ENCODE assay signal across 18 mouse cellular contexts in the genomic region with DNA sequence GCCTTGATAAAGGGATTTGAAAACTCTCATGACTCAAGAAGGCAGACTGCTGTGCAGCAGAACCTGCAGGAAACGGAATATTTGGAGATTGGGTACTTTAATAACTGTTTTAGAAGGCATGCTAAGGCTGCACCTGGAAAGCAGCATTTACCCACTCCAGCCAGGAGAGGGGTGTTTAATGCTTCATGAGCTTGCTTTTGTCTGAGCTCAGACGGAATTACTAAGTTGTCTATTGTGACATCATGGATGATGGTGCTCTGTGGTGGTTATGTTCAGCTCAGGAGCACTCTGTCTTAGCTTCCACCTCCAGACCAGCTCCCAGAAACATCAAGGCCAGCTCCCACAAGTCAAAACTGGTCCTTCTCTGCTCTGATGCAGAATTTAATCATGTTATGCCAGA. TPM values are rescaled to one million over a fixed set of nuclear protein-coding genes. Genes with fewer than 3 reads are reported as not detected.
DNase-seq lines count a peak whose midpoint lies in the region; ATAC-seq and TF ChIP-seq lines count a peak whose summit lies in the region.
"Had no signal": no experiment of that assay in that cellular context is flagged by ENCODE, and none has a peak within 500 bp of the region (broad histone marks: within the 10 kb centered on the region; RNA-seq: fewer than 3 reads in every experiment).

No protein-coding gene starts in this region.

- no peak overlapping the region for H3K4me2 ChIP-seq in heart, postnatal 0 days (ENCODE audit: low read depth, low read length)
- H3K4me2 ChIP-seq in midbrain, embryonic 13.5 days (replicated peaks) = no peak overlapping the region
- H3K4me2 ChIP-seq in kidney, embryonic 16.5 days (replicated peaks; ENCODE audit: low read depth, low read length) = no peak overlapping the region
- H3K4me2 ChIP-seq: embryonic facial prominence, embryonic 15.5 days; limb, embryonic 13.5 days had no signal

- 0 out of 2 replicates have a peak, but pooled peaks cover 2% of the 10 kb centered on the region for H3K4me1 ChIP-seq in heart, postnatal 0 days (ENCODE audit: control insufficient read depth, insufficient read depth)
- H3K4me1 ChIP-seq in MEL (ENCODE audit: control insufficient read depth in 1 of 2, insufficient read depth in 2 of 2, low read length in 2 of 2) = no peaks in the 10 kb centered on the region
- peaks cover 37% of the 10 kb centered on the region for H3K4me1 ChIP-seq in midbrain, embryonic 13.5 days (replicated peaks)
- H3K4me1 ChIP-seq in kidney, embryonic 16.5 days (ENCODE audit: insufficient read depth, low read length) = peaks cover 7% of the 10 kb centered on the region; the same call in 1 of the 2 replicates
- H3K4me1 ChIP-seq: embryonic facial prominence, embryonic 15.5 days had no signal

- no peak overlapping the region for H3K9ac ChIP-seq in heart, postnatal 0 days (replicated peaks; ENCODE audit: low read depth, low read length)
- H3K9ac ChIP-seq in MEL (ENCODE audit: control insufficient read depth, low read depth, low read length, poor library complexity, severe bottlenecking) = no peak overlapping the region
- H3K9ac ChIP-seq in midbrain, embryonic 13.5 days (replicated peaks) = no peak overlapping the region
- H3K9ac ChIP-seq in kidney, embryonic 16.5 days (replicated peaks; ENCODE audit: low read length) = no peak overlapping the region
- H3K9ac ChIP-seq: embryonic facial prominence, embryonic 15.5 days; limb, embryonic 13.5 days; liver, postnatal 0 days had no signal

- TF ChIP-seq CTCF in heart, postnatal 0 days (IDR thresholded peaks at IDR 0.05; ENCODE audit: low read depth) = 0 out of 2 replicates have a peak, but pooled peaks have one; percentile 2
- TF ChIP-seq CTCF in MEL (IDR thresholded peaks at IDR 0.05 in 2 of 3, conservative IDR thresholded peaks at IDR 0.05 in 1 of 3; ENCODE audit: control insufficient read depth in 1 of 3, insufficient read depth in 1 of 3, low read depth in 2 of 3, low read length in 3 of 3, poor library complexity in 1 of 3, severe bottlenecking in 1 of 3) = no peak
- no peak for TF ChIP-seq CTCF in brain, embryonic 14.5 days (IDR thresholded peaks at IDR 0.05; ENCODE audit: borderline replicate concordance, extremely low read depth, insufficient read depth, insufficient read length)

- no peak for ATAC-seq in heart, postnatal 0 days (ENCODE audit: insufficient read depth, low read depth)
- 0 out of 2 replicates have a peak, but pooled peaks have one; percentile 32 for ATAC-seq in midbrain, embryonic 13.5 days
- ATAC-seq in kidney, embryonic 16.5 days (ENCODE audit: low FRiP score, low TSS enrichment) = no peak
- ATAC-seq: forebrain, embryonic 16.5 days; liver, postnatal 0 days had no signal

- H3K4me3 ChIP-seq in heart, postnatal 0 days (ENCODE audit: low read depth, low read length) = no peak overlapping the region
- H3K4me3 ChIP-seq in MEL (ENCODE audit: control insufficient read depth in 1 of 2, insufficient read depth in 1 of 2, low read depth in 2 of 2, low read length in 2 of 2) = no peak overlapping the region
- no peak overlapping the region for H3K4me3 ChIP-seq in midbrain, embryonic 13.5 days (replicated peaks)
- H3K4me3 ChIP-seq in kidney, embryonic 16.5 days (ENCODE audit: low read length) = no peak overlapping the region
- H3K4me3 ChIP-seq: embryonic facial prominence, embryonic 15.5 days; limb, embryonic 13.5 days had no signal

- no peaks in the 10 kb centered on the region for H3K79me2 ChIP-seq in MEL (ENCODE audit: control insufficient read depth, insufficient read depth, low read length, poor library complexity)

- TF ChIP-seq EP300 in heart, postnatal 0 days (IDR thresholded peaks at IDR 0.05; ENCODE audit: low read depth) = no peak
- TF ChIP-seq EP300 in MEL (IDR thresholded peaks at IDR 0.05; ENCODE audit: low read depth in 1 of 2, low read length in 2 of 2) = no peak

- no peaks in the 10 kb centered on the region for H3K36me3 ChIP-seq in heart, postnatal 0 days (replicated peaks; ENCODE audit: control insufficient read depth, insufficient read depth, low read length)
- H3K36me3 ChIP-seq in MEL (ENCODE audit: control insufficient read depth in 1 of 2, insufficient read depth in 2 of 2, low read length in 2 of 2) = no peaks in the 10 kb centered on the region
- no peaks in the 10 kb centered on the region for H3K36me3 ChIP-seq in midbrain, embryonic 13.5 days
- H3K36me3 ChIP-seq in kidney, embryonic 16.5 days (ENCODE audit: insufficient read depth, low read length) = no peaks in the 10 kb centered on the region
- H3K36me3 ChIP-seq: embryonic facial prominence, embryonic 15.5 days; limb, embryonic 13.5 days had no signal

- peaks cover 22% of the 10 kb centered on the region for H3K27me3 ChIP-seq in heart, postnatal 0 days (ENCODE audit: control insufficient read depth, insufficient read depth, low read length)
- H3K27me3 ChIP-seq in MEL (ENCODE audit: control insufficient read depth in 1 of 2, insufficient read depth in 2 of 2, low read length in 2 of 2) = no peaks in the 10 kb centered on the region
- H3K27me3 ChIP-seq in midbrain, embryonic 13.5 days = peaks cover 17% of the 10 kb centered on the region
- peaks cover 25% of the 10 kb centered on the region for H3K27me3 ChIP-seq in kidney, embryonic 16.5 days (ENCODE audit: insufficient read depth, low read length)

- intact Hi-C loops in gastrocnemius, postnatal 14 days (cut with DNase I; ENCODE audit: low total_unique reads) = no loop called here

- H3K27ac ChIP-seq in heart, postnatal 0 days (ENCODE audit: low read depth) = no peak overlapping the region
- H3K27ac ChIP-seq in MEL (ENCODE audit: control insufficient read depth, low read depth, low read length) = no peak overlapping the region
- peak overlapping the region; percentile 81 for H3K27ac ChIP-seq in midbrain, embryonic 13.5 days
- no peak overlapping the region for H3K27ac ChIP-seq in kidney, embryonic 16.5 days (ENCODE audit: low read length)
- H3K27ac ChIP-seq: limb, embryonic 13.5 days; macrophage had no signal

- 75% methylated on average over 2 of the region's 2 CpGs for WGBS in heart, postnatal 0 days
- 22% methylated on average over 2 of the region's 2 CpGs for WGBS in midbrain, embryonic 13.5 days
- 63% methylated on average over 2 of the region's 2 CpGs for WGBS in kidney, embryonic 16.5 days

- no peak for TF ChIP-seq RAD21 in MEL (IDR thresholded peaks at IDR 0.05; ENCODE audit: low read depth, low read length)

- TF ChIP-seq POLR2A in MEL (IDR thresholded peaks at IDR 0.05; ENCODE audit: control insufficient read depth in 1 of 2, insufficient read depth in 1 of 2, low read depth in 1 of 2, low read length in 2 of 2, poor library complexity in 1 of 2) = no peak
- TF ChIP-seq POLR2A in brain, embryonic 14.5 days (IDR thresholded peaks at IDR 0.05; ENCODE audit: borderline replicate concordance, extremely low read depth, insufficient read depth, insufficient read length, poor library complexity, severe bottlenecking) = no peak

- DNase-seq in heart, postnatal 0 days (ENCODE audit: low spot score) = no peak
- no peak for DNase-seq in heart, adult 8-10 months (ENCODE audit: low spot score)
- DNase-seq in MEL (ENCODE audit: low read depth, low spot score) = no peak
- peak; percentile 48 for DNase-seq in brain, embryonic 14.5 days (ENCODE audit: low read depth)
- no peak for DNase-seq in urinary bladder, adult 2 months (ENCODE audit: low spot score)
- DNase-seq in gastrocnemius, postnatal 14 days = no peak
- DNase-seq: adrenal gland, postnatal 25 days; cerebellum, adult 11 months; gastrocnemius, postnatal 36 days; kidney, adult 18-20 months; liver, postnatal 0 days; thymus, adult 2 months had no signal

- no peaks in the 10 kb centered on the region for H3K9me3 ChIP-seq in heart, postnatal 0 days (replicated peaks; ENCODE audit: control insufficient read depth, low read length)
- H3K9me3 ChIP-seq in MEL (replicated peaks; ENCODE audit: insufficient read depth, low read length) = no peaks in the 10 kb centered on the region
- no peaks in the 10 kb centered on the region for H3K9me3 ChIP-seq in midbrain, embryonic 13.5 days
- H3K9me3 ChIP-seq in kidney, embryonic 16.5 days (ENCODE audit: low read length) = no peaks in the 10 kb centered on the region
- H3K9me3 ChIP-seq: embryonic facial prominence, embryonic 15.5 days; limb, embryonic 13.5 days had no signal

TF ChIP-seq in MEL, 35 proteins besides CTCF, POLR2A, EP300 and RAD21:
- TF ChIP-seq USF2 (IDR thresholded peaks at IDR 0.05; ENCODE audit: borderline replicate concordance in 1 of 2, insufficient read depth in 1 of 2, low read depth in 1 of 2, low read length in 2 of 2) (no peak), CHD1 (IDR thresholded peaks at IDR 0.05; ENCODE audit: low read depth, low read length) (no peak), ETS1 (IDR thresholded peaks at IDR 0.05; ENCODE audit: low read depth, low read length) (no peak), NELFE (IDR thresholded peaks at IDR 0.05; ENCODE audit: low read depth, low read length) (no peak), SMC3 (IDR thresholded peaks at IDR 0.05; ENCODE audit: low read depth, low read length) (0 out of 2 replicates have a peak, but pooled peaks have one; percentile 3)

RNA-seq across cellular contexts. Expression of gene Mab21l1, which starts 7.5 kb away (rescaled TPM):
- not detected in 2 replicates for total RNA-seq in heart, postnatal 0 days (2014; rRNA removed; ENCODE audit: low replicate concordance)
- polyA plus RNA-seq in heart, postnatal 0 days (2015; fragmentation: Nextera tagmentation; extraction: Ambion mirVana) = 0.27 and 0.33 TPM in 2 replicates
- total RNA-seq in heart, adult 8-10 months (2022) = under 1 TPM in 1 of 4 experiments, not detected in 3; 0.12 TPM
- total RNA-seq in MEL (2012; rRNA removed) = not detected in 2 replicates
- not detected for polyA plus RNA-seq in MEL (2012; ENCODE audit: insufficient read depth in 1 of 2, insufficient read length in 2 of 2, low read depth in 1 of 2, low replicate concordance in 2 of 2, missing spikeins in 1 of 2)
- 49.1 and 90.4 TPM in 2 replicates for polyA plus RNA-seq in brain, embryonic 14.5 days (2012; rRNA removed)
- polyA plus RNA-seq in midbrain, embryonic 13.5 days (2015; fragmentation: Nextera tagmentation; extraction: Ambion mirVana) = 157 and 181 TPM in 2 replicates
- polyA plus RNA-seq in kidney, embryonic 16.5 days (2015; fragmentation: Nextera tagmentation; extraction: Ambion mirVana) = 0.37 TPM in 2 replicates
- polyA plus RNA-seq in urinary bladder, adult 2 months (2012; rRNA removed) = 0.50 and 0.53 TPM in 2 replicates
- total RNA-seq in gastrocnemius, postnatal 14 days (2021) = 1 to 10 TPM; 1.8 to 2.2 TPM
- polyA plus RNA-seq: liver, postnatal 0 days; macrophage; thymus, adult 2 months had no signal

Comparison
In these comparisons a context has a peak if more than half of its experiments do, and no peak if none do; other contexts are left out.
1. RNA of gene Mab21l1, which starts 7.5 kb away (polyA plus RNA-seq): 157 to 181 TPM in midbrain, embryonic 13.5 days and 49.1 to 90.4 TPM in brain, embryonic 14.5 days; 0.50 to 0.53 TPM in urinary bladder, adult 2 months, 0.37 TPM in kidney, embryonic 16.5 days, 0.27 to 0.33 TPM in heart, postnatal 0 days and not detected in MEL; every median in the first group is over 10 times any median in the second.